Mouse (Mus musculus) brain, embryonic 14.5 days (tissue): ENCODE measurements at regions not wholly inside any gene's neighbourhood (a gene's known extent, or its start where the extent isn't known, plus 50 kb on each side); places are given as distances from the start of the nearest gene placed in this dataset.

Experiments
- CTCF ChIP-seq: fragments of 200-500 bp; IDR thresholded peaks from 2 replicates; pipeline ENCODE4 v1.5.1; 2012; ENCODE audit warnings: inconsistent platforms, mild to moderate bottlenecking, moderate library complexity, borderline replicate concordance; ENCODE audit not compliant: insufficient read depth, insufficient read length; ENCODE audit errors: extremely low read depth
- POLR2A ChIP-seq: fragments of 200-500 bp; IDR thresholded peaks from 2 replicates; pipeline ENCODE4 v1.6.1; 2012; ENCODE audit warnings: mild to moderate bottlenecking, inconsistent platforms, borderline replicate concordance; ENCODE audit not compliant: poor library complexity, insufficient read depth, insufficient read length, severe bottlenecking; ENCODE audit errors: extremely low read depth

DNA sequence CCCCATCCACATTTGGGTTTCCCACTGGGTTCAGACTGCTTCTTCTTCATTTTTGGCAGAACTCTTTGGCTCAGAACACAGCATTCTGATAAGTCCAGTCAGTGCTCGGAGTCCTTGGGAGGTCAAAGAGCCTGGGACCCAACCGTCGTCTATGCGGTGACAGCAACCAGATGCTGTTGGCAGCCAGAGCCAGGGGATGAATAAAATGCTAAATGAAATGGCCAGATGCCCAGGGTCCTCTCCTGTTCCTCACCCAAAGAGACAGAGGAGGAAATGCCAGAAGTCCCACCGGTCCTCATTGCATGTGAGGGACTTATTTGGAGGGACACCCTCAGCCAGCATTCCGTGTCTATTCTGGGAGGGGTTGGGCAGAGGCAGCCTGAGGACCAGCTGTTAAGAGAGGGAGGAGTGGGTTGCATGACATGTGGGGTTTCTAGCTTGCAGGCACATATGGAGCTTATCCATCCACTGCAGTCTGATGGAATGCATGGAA lies 801.2 kb upstream of the Lrrc6 start:
- no peak for TF ChIP-seq POLR2A
- TF ChIP-seq CTCF: no peak
